Mouse (Mus musculus) monocyte, adult 2 months (primary cell): ENCODE data around the gene St6galnac5.

ENCODE experiments used
- DNase-seq, 2 experiments: peaks; one replicate each; pipeline ENCODE4 v3.0.0; 2022; ENCODE audit warnings: low spot score in 2 of 2, low read depth in 1 of 2

Gene St6galnac5

GRCm38 (mm10) chr3:152950914-152951313 is 31.1 kb downstream of the St6galnac5 start:
- no peak for DNase-seq

- DNase-seq, result no peak
Measured at GRCm38 (mm10) chr3:152950299-152950698, 31.7 kb downstream of the St6galnac5 start.

GRCm38 (mm10) chr3:152949233-152949777 is 32.7 kb downstream of the St6galnac5 start:
- no peak for DNase-seq

GRCm38 (mm10) chr3:152948556-152948955 is 33.5 kb downstream of the St6galnac5 start:
- no peak for DNase-seq

- DNase-seq, result no peak
Measured at GRCm38 (mm10) chr3:152947031-152947640, 34.9 kb downstream of the St6galnac5 start.

- no peak for DNase-seq
Measured at GRCm38 (mm10) chr3:152944766-152945165, 37.3 kb downstream of the St6galnac5 start.

- DNase-seq, result no peak
Measured at GRCm38 (mm10) chr3:152942985-152943384, 39.1 kb downstream of the St6galnac5 start.

- DNase-seq, result no peak
Measured at GRCm38 (mm10) chr3:152941671-152942070, 40.4 kb downstream of the St6galnac5 start.

GRCm38 (mm10) chr3:152936313-152936712 is 45.7 kb downstream of the St6galnac5 start:
- no peak for DNase-seq

GRCm38 (mm10) chr3:152933737-152934136 is 48.3 kb downstream of the St6galnac5 start:
- DNase-seq, result no peak

- no peak for DNase-seq
Measured at GRCm38 (mm10) chr3:152932544-152932943, 49.5 kb downstream of the St6galnac5 start.

GRCm38 (mm10) chr3:152932096-152932495 is 50.0 kb downstream of the St6galnac5 start:
- no peak for DNase-seq

GRCm38 (mm10) chr3:152931354-152931753 is 50.7 kb downstream of the St6galnac5 start:
- no peak for DNase-seq

GRCm38 (mm10) chr3:152929788-152930281 is 52.2 kb downstream of the St6galnac5 start:
- DNase-seq, result no peak

GRCm38 (mm10) chr3:152929256-152929787 is 52.7 kb downstream of the St6galnac5 start:
- no peak for DNase-seq

- no peak for DNase-seq
Measured at GRCm38 (mm10) chr3:152928287-152928975, 53.6 kb downstream of the St6galnac5 start.

GRCm38 (mm10) chr3:152926166-152926565 is 55.9 kb downstream of the St6galnac5 start:
- DNase-seq, result no peak

- DNase-seq, result no peak
Measured at GRCm38 (mm10) chr3:152925364-152925763, 56.7 kb downstream of the St6galnac5 start.

GRCm38 (mm10) chr3:152923530-152923929 is 58.5 kb downstream of the St6galnac5 start:
- DNase-seq, result no peak

GRCm38 (mm10) chr3:152920365-152920764 is 61.7 kb downstream of the St6galnac5 start:
- no peak for DNase-seq

GRCm38 (mm10) chr3:152919101-152919500 is 62.9 kb downstream of the St6galnac5 start:
- DNase-seq, result no peak

- no peak for DNase-seq
Measured at GRCm38 (mm10) chr3:152917579-152917978, 64.5 kb downstream of the St6galnac5 start.
